In the genomic region with DNA sequence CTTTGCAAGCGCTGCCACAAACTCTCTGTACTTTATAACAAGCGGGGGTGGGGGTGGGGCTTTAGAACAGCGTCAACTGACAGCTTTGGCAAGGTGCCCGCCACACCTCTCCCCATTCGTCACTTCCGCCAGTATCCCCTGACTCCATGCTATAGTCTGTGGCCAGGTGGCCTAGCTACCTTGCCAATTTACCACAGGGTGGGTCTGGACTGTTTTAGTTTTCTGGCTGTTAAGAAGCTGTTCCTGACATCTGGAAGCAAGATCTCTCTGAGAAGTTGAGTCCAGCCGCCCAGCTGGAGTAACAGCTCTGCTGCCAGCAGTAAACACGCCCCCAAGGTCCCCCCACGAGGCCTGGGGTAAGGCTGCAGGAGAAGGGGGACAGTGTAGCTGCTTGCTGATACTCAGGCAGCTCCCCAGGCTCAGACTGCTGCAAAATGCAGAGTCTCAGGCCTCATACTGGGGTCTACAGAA, we compare ENCODE assay signal across 8 mouse cellular contexts.
DNase-seq lines count a peak whose midpoint lies in the region; ATAC-seq lines count a peak whose summit lies in the region.

No protein-coding gene starts in this region.

- H3K4me1 ChIP-seq in forebrain, embryonic 13.5 days = peaks cover 84% of the 10 kb centered on the region
- peaks cover 74% of the 10 kb centered on the region for H3K4me1 ChIP-seq in hindbrain, embryonic 14.5 days (replicated peaks; ENCODE audit: control insufficient read depth, insufficient read depth, low read length)

- peak overlapping the region; percentile 16; the same call in 1 of the 2 replicates for H3K9ac ChIP-seq in forebrain, embryonic 13.5 days
- H3K9ac ChIP-seq in hindbrain, embryonic 14.5 days = no peak overlapping the region

- no peak for ATAC-seq in forebrain, embryonic 13.5 days
- no peak for ATAC-seq in hindbrain, embryonic 14.5 days (ENCODE audit: low FRiP score)

- H3K27ac ChIP-seq in forebrain, embryonic 13.5 days = peak overlapping the region; percentile 51
- H3K27ac ChIP-seq in hindbrain, embryonic 14.5 days = peak overlapping the region; percentile 66

- no peaks in the 10 kb centered on the region for H3K9me3 ChIP-seq in forebrain, embryonic 13.5 days (replicated peaks)
- H3K9me3 ChIP-seq in hindbrain, embryonic 14.5 days (ENCODE audit: control insufficient read depth, low read length) = no peaks in the 10 kb centered on the region

- H3K27me3 ChIP-seq in forebrain, embryonic 13.5 days = no peaks in the 10 kb centered on the region
- no peaks in the 10 kb centered on the region for H3K27me3 ChIP-seq in hindbrain, embryonic 14.5 days (ENCODE audit: control insufficient read depth, insufficient read depth, low read length)

- no peak overlapping the region for H3K4me3 ChIP-seq in forebrain, embryonic 13.5 days
- no peak overlapping the region for H3K4me3 ChIP-seq in hindbrain, embryonic 14.5 days (replicated peaks; ENCODE audit: low read length)

- H3K4me2 ChIP-seq in forebrain, embryonic 13.5 days = no peak overlapping the region
- no peak overlapping the region for H3K4me2 ChIP-seq in hindbrain, embryonic 14.5 days (replicated peaks)

- H3K36me3 ChIP-seq in forebrain, embryonic 13.5 days (ENCODE audit: poor library complexity, severe bottlenecking) = 0 out of 2 replicates have a peak, but pooled peaks cover 4% of the 10 kb centered on the region
- no peaks in the 10 kb centered on the region for H3K36me3 ChIP-seq in hindbrain, embryonic 14.5 days (replicated peaks; ENCODE audit: control insufficient read depth, insufficient read depth)

- peak; percentile 48 to 60 for DNase-seq in kidney, postnatal 4 days
- no peak for DNase-seq in kidney, adult 8-10 months
- no peak for DNase-seq in hindbrain, embryonic 14.5 days (ENCODE audit: low spot score)
- DNase-seq in lung, postnatal 36 days = peak; percentile 54
- DNase-seq in urinary bladder, adult 2 months (ENCODE audit: low spot score) = no peak
- no peak for DNase-seq in layer of hippocampus, postnatal 10 days (ENCODE audit: low spot score in 2 of 2)
- no peak for DNase-seq in right cerebral cortex, postnatal 36 days (ENCODE audit: low spot score in 2 of 2)

- 29% methylated on average over 9 of the region's 9 CpGs for WGBS in forebrain, embryonic 13.5 days
- 39% methylated on average over 9 of the region's 9 CpGs for WGBS in hindbrain, embryonic 14.5 days

Comparison
In these comparisons a context has a peak if more than half of its experiments do, and no peak if none do; other contexts are left out.
1. DNase-seq: peak in kidney, postnatal 4 days (2 of 2) and lung, postnatal 36 days (single experiment); none in kidney, adult 8-10 months (0 of 2), hindbrain, embryonic 14.5 days (single experiment), urinary bladder, adult 2 months (single experiment), layer of hippocampus, postnatal 10 days (0 of 2) and right cerebral cortex, postnatal 36 days (0 of 2).